Mouse (Mus musculus) monocyte, adult 2 months (primary cell): ENCODE measurements around the gene Mast4.

Experiments used
- DNase-seq, 2 experiments: peaks; one replicate each; pipeline ENCODE4 v3.0.0; 2022; ENCODE audit warnings: low spot score in 2 of 2, low read depth in 1 of 2

The Mast4 gene

GRCm38 (mm10) chr13:102865971-102866724 is 468.1 kb downstream of the Mast4 start:
- DNase-seq, result no peak

GRCm38 (mm10) chr13:102865494-102865893 is 468.8 kb downstream of the Mast4 start:
- no peak for DNase-seq

- no peak for DNase-seq
Observed at GRCm38 (mm10) chr13:102864840-102865239, 469.5 kb downstream of the Mast4 start.

- no peak for DNase-seq
Observed at GRCm38 (mm10) chr13:102864079-102864478, 470.2 kb downstream of the Mast4 start.

GRCm38 (mm10) chr13:102862981-102863380 is 471.3 kb downstream of the Mast4 start:
- no peak for DNase-seq

- DNase-seq, result no peak
Observed at GRCm38 (mm10) chr13:102862397-102862796, 471.9 kb downstream of the Mast4 start.

GRCm38 (mm10) chr13:102860733-102861132 is 473.6 kb downstream of the Mast4 start:
- DNase-seq, result no peak

GRCm38 (mm10) chr13:102860135-102860534 is 474.2 kb downstream of the Mast4 start:
- DNase-seq, result no peak

GRCm38 (mm10) chr13:102857539-102857838 is 476.8 kb downstream of the Mast4 start:
- DNase-seq, result no peak

- DNase-seq, result no peak
Observed at GRCm38 (mm10) chr13:102856821-102857538, 477.3 kb downstream of the Mast4 start.

GRCm38 (mm10) chr13:102852865-102853264 is 481.4 kb downstream of the Mast4 start:
- DNase-seq, result no peak

- DNase-seq, result no peak
Observed at GRCm38 (mm10) chr13:102851253-102851652, 483.0 kb downstream of the Mast4 start.

GRCm38 (mm10) chr13:102850594-102850993 is 483.7 kb downstream of the Mast4 start:
- no peak for DNase-seq

GRCm38 (mm10) chr13:102849068-102849467 is 485.2 kb downstream of the Mast4 start:
- no peak for DNase-seq

GRCm38 (mm10) chr13:102846473-102846872 is 487.8 kb downstream of the Mast4 start:
- no peak for DNase-seq

- no peak for DNase-seq
Observed at GRCm38 (mm10) chr13:102842715-102843114, 491.6 kb downstream of the Mast4 start.

GRCm38 (mm10) chr13:102842237-102842636 is 492.1 kb downstream of the Mast4 start:
- DNase-seq, result no peak

GRCm38 (mm10) chr13:102839741-102840482 is 494.4 kb downstream of the Mast4 start:
- no peak for DNase-seq

GRCm38 (mm10) chr13:102837427-102837826 is 496.9 kb downstream of the Mast4 start:
- no peak for DNase-seq

GRCm38 (mm10) chr13:102835336-102835735 is 499.0 kb downstream of the Mast4 start:
- DNase-seq, result no peak

GRCm38 (mm10) chr13:102818287-102818686 is 516.0 kb downstream of the Mast4 start:
- no peak for DNase-seq

- no peak for DNase-seq
Observed at GRCm38 (mm10) chr13:102816689-102817088, 517.6 kb downstream of the Mast4 start.
